Mouse (Mus musculus) midbrain, embryonic 13.5 days (tissue): Measurements from ENCODE around the gene Otp. TPM values are rescaled to one million over a fixed set of nuclear protein-coding genes. Genes with fewer than 3 reads are reported as not detected.

Experiments
- ATAC-seq: fragments of 200-750 bp; cut with Nextera tagmentation; 2 replicates; pipeline ENCODE4 v1.8.0; 2017; ENCODE audit warnings: mild to moderate bottlenecking, moderate TSS enrichment, moderate library complexity
- H3K27ac ChIP-seq: fragments of 300-500 bp; sonication (generic); 2 replicates; pipeline ENCODE4 v1.5.1; 2015; ENCODE audit warnings: inconsistent platforms, mild to moderate bottlenecking, moderate library complexity
- H3K27me3 ChIP-seq: fragments of 300-500 bp; sonication (generic); 2 replicates; pipeline ENCODE4 v1.6.1; 2015; ENCODE audit warnings: mild to moderate bottlenecking, inconsistent platforms
- H3K36me3 ChIP-seq: fragments of 300-500 bp; sonication (generic); 2 replicates; pipeline ENCODE4 v1.6.1; 2015; ENCODE audit warnings: mild to moderate bottlenecking, inconsistent platforms
- H3K4me1 ChIP-seq: fragments of 300-500 bp; sonication (generic); replicated peaks from 2 replicates; pipeline ENCODE4 v1.6.1; 2015; ENCODE audit warnings: inconsistent platforms
- H3K4me2 ChIP-seq: fragments of 300-500 bp; sonication (generic); replicated peaks from 2 replicates; pipeline ENCODE4 v1.6.1; 2015; ENCODE audit warnings: moderate library complexity, mild to moderate bottlenecking, inconsistent platforms
- H3K4me3 ChIP-seq: fragments of 300-500 bp; sonication (generic); replicated peaks from 2 replicates; pipeline ENCODE4 v1.5.1; 2015; ENCODE audit warnings: mild to moderate bottlenecking, inconsistent platforms
- H3K9ac ChIP-seq: fragments of 300-500 bp; sonication (generic); replicated peaks from 2 replicates; pipeline ENCODE4 v1.6.1; 2015; ENCODE audit warnings: mild to moderate bottlenecking, inconsistent platforms
- H3K9me3 ChIP-seq: fragments of 300-500 bp; sonication (generic); 2 replicates; pipeline ENCODE4 v1.6.1; 2016; ENCODE audit warnings: mild to moderate bottlenecking, inconsistent platforms
- WGBS: fragments of 180-500 bp; shearing (Covaris S2); methylation state at CpG from one replicate; pipeline ENCODE4 v1.1.7; 2015; 5-methylcytosine and 5-hydroxymethylcytosine counted together
- polyA plus RNA-seq: library from polyadenylated mRNA; unstranded; fragments of >200 nt; fragmentation: Nextera tagmentation; extraction: Ambion mirVana; gene quantifications from 2 replicates; pipeline ENCODE4 v1.2.1, GENCODE M21; 2015

Gene Otp
- polyA plus RNA-seq, 1 experiment from 2014 or later: 5.4 TPM

DNA sequence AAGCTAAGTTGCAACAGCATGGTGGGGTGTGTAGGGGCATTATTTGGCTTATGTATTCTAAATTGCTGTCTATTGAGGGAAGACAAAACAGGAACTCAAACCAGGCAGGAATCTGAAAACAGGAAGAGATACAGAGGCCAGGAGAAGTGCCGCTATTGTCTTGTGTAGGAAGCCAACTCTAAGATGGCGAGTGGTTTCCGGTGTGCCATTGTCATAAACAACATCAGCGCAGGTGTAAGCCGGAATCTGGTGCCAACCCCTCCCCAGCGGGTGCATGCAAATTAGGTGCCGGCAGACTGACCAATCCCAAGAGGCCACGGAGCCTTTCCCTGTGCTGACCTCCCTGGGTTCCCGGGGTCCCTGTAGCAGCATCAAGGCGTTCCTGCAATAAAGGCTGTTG, 32.4 kb downstream of the Otp start:
- no peaks in the 10 kb centered on the region for H3K4me1 ChIP-seq
- H3K27ac ChIP-seq: no peak overlapping the region
- H3K4me3 ChIP-seq: no peak overlapping the region
- H3K4me2 ChIP-seq: no peak overlapping the region
- H3K36me3 ChIP-seq: no peaks in the 10 kb centered on the region
- H3K9ac ChIP-seq: no peak overlapping the region
- no peak for ATAC-seq
- 92% methylated on average over 10 of the region's 10 CpGs for WGBS
- peaks cover 10% of the 10 kb centered on the region; the same call in 1 of the 2 replicates for H3K27me3 ChIP-seq
- no peaks in the 10 kb centered on the region for H3K9me3 ChIP-seq

DNA sequence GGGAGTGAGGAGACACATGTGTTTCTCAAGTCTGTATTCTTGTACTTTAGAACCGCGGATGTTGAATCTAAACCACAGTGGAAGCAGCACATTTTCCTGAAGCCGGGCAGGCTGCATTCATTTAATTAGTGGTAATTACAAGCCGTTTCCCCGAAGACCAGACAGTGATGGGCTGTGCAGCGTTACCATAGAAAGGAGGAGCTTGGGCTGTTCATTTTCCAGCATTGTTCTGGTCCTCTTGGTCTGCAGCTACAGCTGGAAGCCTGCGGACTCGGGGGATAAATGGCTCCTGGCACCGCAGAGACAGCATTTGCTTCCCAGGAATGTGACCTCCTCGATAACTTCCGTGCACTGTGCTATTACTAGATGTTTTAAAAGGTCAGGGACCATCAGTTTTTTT, 37.6 kb downstream of the Otp start:
- Histone ChIP-seq H3K9me3 (no peaks in the 10 kb centered on the region), H3K27me3 (peaks cover 14% of the 10 kb centered on the region; the same call in 1 of the 2 replicates), H3K27ac (no peak overlapping the region), H3K36me3 (no peaks in the 10 kb centered on the region), H3K4me2 (peak overlapping the region; percentile 35), H3K9ac (0 out of 2 replicates have a peak overlapping the region, but pooled peaks have one; percentile 33), H3K4me1 (peaks cover 3% of the 10 kb centered on the region; the same call in 1 of the 2 replicates), H3K4me3 (no peak overlapping the region)
- 10% methylated on average over 11 of the region's 11 CpGs for WGBS
- ATAC-seq: peak; percentile 53; the same call in 1 of the 2 replicates

DNA sequence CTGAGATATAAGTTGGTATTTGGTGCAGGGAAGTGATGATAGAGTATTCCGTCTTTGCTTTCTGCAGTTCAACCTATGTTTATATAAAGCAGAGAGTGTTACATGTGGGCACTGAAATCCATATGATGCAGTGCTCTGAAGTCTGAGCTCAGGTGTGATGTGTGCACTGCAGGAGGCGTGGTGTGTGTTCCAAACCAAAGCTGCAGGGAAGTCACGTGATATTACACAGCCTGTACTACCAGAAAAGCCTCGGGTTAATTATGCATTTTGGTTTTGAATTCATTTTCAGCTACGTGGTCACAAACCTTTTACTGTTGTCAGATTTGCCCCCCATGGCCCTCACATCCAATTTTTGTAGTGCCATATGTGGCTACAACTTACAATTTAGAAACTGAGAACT, 40.3 kb downstream of the Otp start:
- no peaks in the 10 kb centered on the region for H3K36me3 ChIP-seq
- peaks cover 3% of the 10 kb centered on the region; the same call in 1 of the 2 replicates for H3K4me1 ChIP-seq
- H3K4me2 ChIP-seq: no peak overlapping the region
- WGBS: 85% methylated on average over 5 of the region's 5 CpGs
- H3K27ac ChIP-seq: no peak overlapping the region
- peaks cover 8% of the 10 kb centered on the region; the same call in 1 of the 2 replicates for H3K27me3 ChIP-seq
- no peak overlapping the region for H3K4me3 ChIP-seq
- no peaks in the 10 kb centered on the region for H3K9me3 ChIP-seq
- H3K9ac ChIP-seq: no peak overlapping the region
- no peak for ATAC-seq

DNA sequence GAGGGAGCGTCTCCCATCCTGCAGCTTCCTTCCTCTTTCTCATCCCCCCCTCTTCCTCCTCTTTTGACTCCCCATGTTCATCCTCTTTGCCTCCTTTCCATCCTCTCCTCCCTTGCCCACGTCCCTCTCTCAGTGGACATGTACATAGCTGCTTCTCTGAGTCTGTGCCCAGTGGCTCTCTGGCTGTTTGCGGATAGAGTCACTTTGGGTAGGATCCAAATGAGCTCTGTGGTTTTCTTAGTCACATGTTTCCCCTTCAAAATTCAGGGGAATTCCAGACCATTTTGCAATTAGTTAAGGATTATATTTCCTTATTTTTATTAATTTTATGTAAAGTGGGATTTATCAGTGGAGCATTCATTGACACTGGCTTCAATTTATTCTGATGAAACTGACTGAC, 52.7 kb downstream of the Otp start:
- Histone ChIP-seq H3K4me2 (no peak overlapping the region), H3K9me3 (no peaks in the 10 kb centered on the region), H3K27me3 (peaks cover 24% of the 10 kb centered on the region), H3K27ac (no peak overlapping the region), H3K4me1 (no peaks in the 10 kb centered on the region), H3K9ac (no peak overlapping the region), H3K4me3 (no peak overlapping the region), H3K36me3 (no peaks in the 10 kb centered on the region)
- ATAC-seq: no peak
- 75% methylated on average over 3 of the region's 3 CpGs for WGBS

Other genes starting within 250 kb of the Otp start
- 259 and 265 TPM in 2 replicates for gene Tbca, start 86.7 kb upstream of the Otp start, polyA plus RNA-seq
- 21.9 and 22.9 TPM in 2 replicates for gene Wdr41, start 100.7 kb downstream of the Otp start, polyA plus RNA-seq